Mouse (Mus musculus) testis, adult 2 months (tissue): ENCODE data around the gene Wipf2.

ENCODE experiments used
- CTCF ChIP-seq: fragments of 200-500 bp; IDR thresholded peaks from 2 replicates; pipeline ENCODE4 v1.5.1; 2012; ENCODE audit warnings: low read depth, mild to moderate bottlenecking, inconsistent platforms, low read length, moderate library complexity; ENCODE audit not compliant: control insufficient read depth, insufficient read depth, insufficient replicate concordance
- POLR2A ChIP-seq: fragments of 200-500 bp; IDR thresholded peaks from 2 replicates; pipeline ENCODE4 v1.6.1; 2012; ENCODE audit warnings: low read depth, mild to moderate bottlenecking, inconsistent platforms, low read length, moderate library complexity; ENCODE audit not compliant: control insufficient read depth

GRCm38 (mm10) chr11:98953361-98953760 is 89.9 kb downstream of the Wipf2 start:
- TF ChIP-seq POLR2A = no peak
- no peak for TF ChIP-seq CTCF
